Mouse (Mus musculus) NIH3T3 (cell line): Measurements from ENCODE around the gene Proser2.

ENCODE experiments used
- DNase-seq: peaks from one replicate; pipeline ENCODE4 v3.0.0-alpha.2; 2012; ENCODE audit warnings: low read depth

The Proser2 gene

GRCm38 (mm10) chr2:6072685-6073260, 57.2 kb downstream of the Proser2 start:
- DNase-seq = no peak

GRCm38 (mm10) chr2:6071598-6072440, 58.2 kb downstream of the Proser2 start:
- peak; percentile 27 for DNase-seq

- no peak for DNase-seq
Observed at GRCm38 (mm10) chr2:6070925-6071324, 59.1 kb downstream of the Proser2 start.

GRCm38 (mm10) chr2:6067341-6067740, 62.7 kb downstream of the Proser2 start:
- no peak for DNase-seq

- no peak for DNase-seq
Observed at GRCm38 (mm10) chr2:6060071-6060804, 69.8 kb downstream of the Proser2 start.

- peak; percentile 43 for DNase-seq
Observed at GRCm38 (mm10) chr2:6059291-6059690, 70.7 kb downstream of the Proser2 start.

- DNase-seq = no peak
Observed at GRCm38 (mm10) chr2:6056518-6056917, 73.5 kb downstream of the Proser2 start.

- DNase-seq = no peak
Observed at GRCm38 (mm10) chr2:6055466-6055865, 74.5 kb downstream of the Proser2 start.

- DNase-seq = no peak
Observed at GRCm38 (mm10) chr2:6049018-6049417, 81.0 kb downstream of the Proser2 start.

- no peak for DNase-seq
Observed at GRCm38 (mm10) chr2:6048570-6048969, 81.4 kb downstream of the Proser2 start.
